Mouse (Mus musculus): ENCODE data around the gene Gm21915. TPM values are rescaled to one million over a fixed set of nuclear protein-coding genes. Genes with fewer than 3 reads are reported as not detected.

Gene Gm21915
- polyA plus RNA-seq, 1 experiment from 2014 or later, result not detected

DNA sequence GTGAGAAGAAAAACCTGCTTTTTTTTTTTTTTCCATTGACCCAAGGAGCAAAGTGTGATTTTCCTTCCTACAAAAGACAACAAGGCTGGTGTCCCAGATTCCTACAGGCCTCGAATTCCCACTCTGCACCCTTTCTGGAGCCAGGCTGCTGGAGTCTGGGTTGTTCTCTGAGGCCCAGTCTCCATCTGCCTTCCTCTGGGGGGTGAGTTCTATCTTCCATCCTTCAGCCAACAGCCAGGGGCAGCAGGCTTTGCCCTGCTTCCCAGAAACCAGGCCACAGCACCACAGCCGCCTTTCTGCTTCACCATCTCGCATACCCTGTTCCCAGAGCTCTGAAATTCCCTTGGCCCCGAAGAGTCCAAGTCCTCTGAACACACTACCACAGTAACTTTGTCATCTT, 25.7 kb downstream of the Gm21915 start:
- Histone ChIP-seq H3K4me3 (no peak overlapping the region), H3K4me2 (replicated peaks) (no peak overlapping the region), H3K27me3 (no peaks in the 10 kb centered on the region), H3K4me1 (peaks cover 40% of the 10 kb centered on the region), H3K27ac (no peak overlapping the region), H3K36me3 (peaks cover 20% of the 10 kb centered on the region), H3K9ac (no peak overlapping the region), H3K9me3 (no peaks in the 10 kb centered on the region)
- 88% methylated on average over 4 of the region's 4 CpGs for WGBS
- no peak for ATAC-seq (ENCODE audit: insufficient number of reproducible peaks, insufficient read depth, low FRiP score, low TSS enrichment)

DNA sequence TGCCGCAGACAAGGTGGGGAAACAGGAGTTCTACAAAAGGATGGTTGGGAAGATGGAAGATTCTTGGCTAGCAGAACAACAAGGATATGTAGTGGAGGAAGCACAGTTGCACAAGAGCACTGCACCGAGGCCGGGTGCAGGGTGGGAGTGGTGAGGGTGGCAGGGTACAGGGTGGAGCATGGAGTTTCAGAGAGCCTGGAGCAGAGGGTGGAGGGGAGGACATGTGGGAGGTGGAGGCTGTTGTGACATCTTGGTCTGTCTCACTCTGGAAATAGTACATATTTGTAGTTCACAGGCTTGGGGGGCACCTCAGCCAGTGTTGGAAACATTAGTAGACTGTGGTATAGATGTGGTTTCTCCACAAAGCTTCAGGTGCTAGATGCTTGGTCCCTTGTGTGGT, 28.8 kb downstream of the Gm21915 start:
- no peak for ATAC-seq (ENCODE audit: insufficient number of reproducible peaks, insufficient read depth, low FRiP score, low TSS enrichment)
- no peak overlapping the region for H3K4me2 ChIP-seq (replicated peaks)
- peaks cover 20% of the 10 kb centered on the region for H3K36me3 ChIP-seq
- no peaks in the 10 kb centered on the region for H3K27me3 ChIP-seq
- H3K9me3 ChIP-seq, result no peaks in the 10 kb centered on the region
- 93% methylated on average over 3 of the region's 3 CpGs for WGBS
- no peak overlapping the region for H3K4me3 ChIP-seq
- peaks cover 15% of the 10 kb centered on the region for H3K4me1 ChIP-seq
- H3K27ac ChIP-seq, result no peak overlapping the region
- H3K9ac ChIP-seq, result no peak overlapping the region

DNA sequence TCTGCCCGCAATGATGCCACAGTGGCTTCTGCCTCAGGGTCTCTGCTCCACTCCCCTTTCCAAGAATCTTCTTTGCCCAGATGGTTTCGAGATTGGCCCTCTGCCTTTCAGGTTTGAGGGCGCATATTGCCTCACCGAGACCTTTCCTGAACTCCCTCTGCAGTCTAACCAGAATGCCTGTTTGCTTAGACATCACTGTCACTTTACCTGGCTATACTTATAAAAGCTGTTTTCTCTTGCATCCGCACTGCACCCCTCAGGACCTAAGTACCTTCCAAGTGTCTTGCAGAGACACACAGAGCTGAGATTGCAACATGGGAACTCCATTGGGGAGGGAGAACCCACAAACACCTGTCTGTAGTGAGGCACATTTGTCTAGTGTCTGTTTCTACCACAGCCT, 29.8 kb downstream of the Gm21915 start:
- Histone ChIP-seq H3K9me3 (no peaks in the 10 kb centered on the region), H3K27me3 (no peaks in the 10 kb centered on the region), H3K36me3 (peaks cover 18% of the 10 kb centered on the region), H3K27ac (no peak overlapping the region), H3K4me3 (no peak overlapping the region), H3K4me1 (peaks cover 15% of the 10 kb centered on the region), H3K9ac (no peak overlapping the region), H3K4me2 (replicated peaks) (no peak overlapping the region)
- no peak for ATAC-seq (ENCODE audit: insufficient number of reproducible peaks, insufficient read depth, low FRiP score, low TSS enrichment)
- 91% methylated on average over 5 of the region's 5 CpGs for WGBS

DNA sequence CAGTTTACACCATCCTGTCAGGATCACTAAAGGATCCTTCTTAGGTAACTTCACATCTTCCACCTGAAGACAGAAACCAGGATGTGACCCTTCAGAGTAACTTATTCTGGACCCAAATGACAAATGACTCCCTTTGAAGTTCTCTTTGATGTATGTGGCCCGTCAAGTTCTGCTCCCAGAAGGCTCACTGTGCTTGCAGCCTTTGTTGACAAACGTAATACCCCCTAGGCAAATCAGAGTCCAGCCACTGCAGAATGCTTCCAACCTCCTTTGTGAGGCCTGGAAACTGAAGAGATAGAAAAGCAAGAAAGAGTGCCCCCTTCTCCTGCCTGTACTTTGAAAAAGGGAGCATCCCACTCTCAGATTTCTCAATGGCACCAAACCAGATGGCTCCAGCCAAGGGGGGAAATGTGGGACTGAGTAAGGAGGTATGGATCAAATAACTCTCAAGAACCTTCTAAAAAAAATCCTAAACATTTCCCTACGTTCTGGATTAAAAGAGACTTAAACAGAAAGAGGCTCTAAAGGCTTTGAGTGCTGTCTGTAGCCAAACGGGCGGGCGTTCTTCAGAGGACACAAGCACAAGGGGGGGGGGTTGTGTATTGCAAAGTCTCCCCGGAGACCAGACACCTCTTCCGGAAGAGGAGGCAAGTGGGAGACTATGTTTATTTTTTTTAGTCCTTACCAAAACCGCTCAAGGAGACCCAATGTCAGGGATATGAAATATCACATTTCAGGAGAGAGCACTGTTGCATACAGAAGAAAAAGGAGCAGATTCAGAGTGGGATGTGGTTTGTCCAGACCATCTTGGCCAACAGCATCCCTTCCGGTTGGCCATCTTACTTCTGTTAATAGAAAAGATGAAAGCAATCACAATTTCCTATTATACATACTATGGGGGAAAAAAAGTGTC, 34.2 kb downstream of the Gm21915 start:
- no peaks in the 10 kb centered on the region for H3K36me3 ChIP-seq
- peak overlapping the region; percentile 65; the same call in 1 of the 2 replicates for H3K27ac ChIP-seq
- no peaks in the 10 kb centered on the region for H3K9me3 ChIP-seq
- H3K9ac ChIP-seq, result no peak overlapping the region
- no peaks in the 10 kb centered on the region for H3K27me3 ChIP-seq
- WGBS, result 20% methylated on average over 10 of the region's 10 CpGs
- no peak overlapping the region for H3K4me3 ChIP-seq
- no peak overlapping the region for H3K4me2 ChIP-seq (replicated peaks)
- H3K4me1 ChIP-seq, result peaks cover 33% of the 10 kb centered on the region
- no peak for ATAC-seq (ENCODE audit: insufficient number of reproducible peaks, insufficient read depth, low FRiP score, low TSS enrichment)

DNA sequence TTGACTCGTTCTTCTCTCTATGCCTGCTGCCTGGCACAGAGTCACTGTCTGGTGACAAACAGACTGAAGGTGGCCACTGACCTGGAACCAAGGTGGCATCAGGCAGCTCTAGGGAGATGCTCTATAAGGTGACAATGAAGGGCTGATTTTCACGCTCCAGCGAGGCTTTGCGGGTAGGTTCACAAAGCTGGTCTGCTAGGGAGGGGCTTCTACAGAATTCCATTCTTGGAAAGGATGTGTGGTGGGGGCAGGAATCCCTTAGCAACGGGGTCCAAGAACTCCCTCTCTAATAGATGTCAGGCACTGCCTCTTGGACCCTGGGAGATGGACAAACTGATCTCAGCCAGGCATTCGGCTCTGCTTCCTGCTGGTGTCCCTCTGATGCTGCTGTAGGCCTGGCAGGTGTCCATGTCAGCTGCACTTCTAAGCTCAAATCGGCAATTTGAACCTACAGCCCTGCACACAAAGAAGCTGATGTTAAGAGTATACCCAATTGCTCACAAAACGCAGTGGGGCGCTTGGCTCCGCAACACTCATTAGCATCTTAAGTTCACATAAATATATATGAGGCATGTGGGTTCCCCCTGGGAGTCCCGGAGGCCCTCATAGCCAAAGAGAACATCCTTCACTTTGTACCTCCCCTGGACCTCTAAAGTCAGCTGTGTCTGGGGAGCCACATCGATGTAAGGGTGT, 38.2 kb downstream of the Gm21915 start:
- H3K4me3 ChIP-seq, result no peak overlapping the region
- no peaks in the 10 kb centered on the region for H3K9me3 ChIP-seq
- 0 out of 2 replicates have a peak, but pooled peaks cover 5% of the 10 kb centered on the region for H3K36me3 ChIP-seq
- no peak overlapping the region for H3K9ac ChIP-seq
- WGBS, result 60% methylated on average over 12 of the region's 12 CpGs
- no peak; the same call in 1 of the 2 replicates for ATAC-seq (ENCODE audit: insufficient number of reproducible peaks, insufficient read depth, low FRiP score, low TSS enrichment)
- H3K4me2 ChIP-seq (replicated peaks), result no peak overlapping the region
- H3K27ac ChIP-seq, result peak overlapping the region; percentile 50
- H3K27me3 ChIP-seq, result no peaks in the 10 kb centered on the region
- peaks cover 33% of the 10 kb centered on the region for H3K4me1 ChIP-seq

DNA sequence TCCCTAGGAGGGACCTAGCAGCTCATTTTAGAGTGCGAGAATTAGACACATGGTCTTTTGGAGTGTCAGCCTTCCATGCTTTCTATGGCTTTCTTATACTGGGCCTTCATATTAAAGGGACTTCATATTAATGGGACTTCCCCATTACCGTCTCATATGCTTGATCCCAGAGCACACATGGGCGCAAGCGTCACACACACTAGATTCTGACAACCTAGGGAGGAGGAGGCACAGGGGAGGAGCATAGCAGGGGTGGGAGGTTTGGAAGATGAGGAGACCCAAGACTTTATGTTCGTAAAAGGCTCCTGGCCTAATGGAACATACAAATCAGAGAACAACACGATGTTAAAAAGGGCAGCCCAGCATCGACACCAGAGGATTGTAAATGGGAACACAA, 38.7 kb downstream of the Gm21915 start:
- no peak overlapping the region for H3K4me3 ChIP-seq
- WGBS, result 83% methylated on average over 7 of the region's 7 CpGs
- no peaks in the 10 kb centered on the region for H3K27me3 ChIP-seq
- no peaks in the 10 kb centered on the region for H3K9me3 ChIP-seq
- H3K36me3 ChIP-seq, result 0 out of 2 replicates have a peak, but pooled peaks cover 5% of the 10 kb centered on the region
- no peak for ATAC-seq (ENCODE audit: insufficient number of reproducible peaks, insufficient read depth, low FRiP score, low TSS enrichment)
- H3K4me1 ChIP-seq, result peaks cover 30% of the 10 kb centered on the region
- H3K4me2 ChIP-seq (replicated peaks), result no peak overlapping the region
- no peak overlapping the region for H3K9ac ChIP-seq
- H3K27ac ChIP-seq, result peak overlapping the region; percentile 50; the same call in 1 of the 2 replicates

DNA sequence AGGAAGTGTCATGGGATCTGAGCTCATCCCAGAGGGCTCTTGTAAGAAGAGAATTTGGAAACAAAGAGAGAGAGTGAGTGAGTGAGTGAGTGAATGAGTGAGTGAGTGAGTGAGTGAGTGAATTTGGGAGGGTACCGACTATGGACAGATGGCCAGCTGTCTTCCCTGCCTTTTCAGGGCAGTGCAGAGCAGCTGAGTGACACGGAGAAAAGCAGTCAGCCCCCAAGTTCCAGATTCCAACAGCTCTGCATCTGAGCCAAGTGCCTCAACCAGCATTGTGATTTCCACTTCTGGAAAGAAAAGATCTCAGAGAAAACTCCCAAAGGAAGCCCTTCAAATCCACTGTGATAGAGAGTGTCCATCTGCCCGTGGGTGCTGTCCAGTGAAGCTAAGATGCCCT, 39.2 kb downstream of the Gm21915 start:
- Histone ChIP-seq H3K27me3 (no peaks in the 10 kb centered on the region), H3K4me2 (replicated peaks) (no peak overlapping the region), H3K27ac (peak overlapping the region; percentile 25; the same call in 1 of the 2 replicates), H3K9me3 (no peaks in the 10 kb centered on the region), H3K36me3 (0 out of 2 replicates have a peak, but pooled peaks cover 5% of the 10 kb centered on the region), H3K4me1 (peaks cover 25% of the 10 kb centered on the region), H3K4me3 (no peak overlapping the region), H3K9ac (no peak overlapping the region)
- WGBS, result 77% methylated on average over 3 of the region's 3 CpGs
- ATAC-seq (ENCODE audit: insufficient number of reproducible peaks, insufficient read depth, low FRiP score, low TSS enrichment), result no peak

DNA sequence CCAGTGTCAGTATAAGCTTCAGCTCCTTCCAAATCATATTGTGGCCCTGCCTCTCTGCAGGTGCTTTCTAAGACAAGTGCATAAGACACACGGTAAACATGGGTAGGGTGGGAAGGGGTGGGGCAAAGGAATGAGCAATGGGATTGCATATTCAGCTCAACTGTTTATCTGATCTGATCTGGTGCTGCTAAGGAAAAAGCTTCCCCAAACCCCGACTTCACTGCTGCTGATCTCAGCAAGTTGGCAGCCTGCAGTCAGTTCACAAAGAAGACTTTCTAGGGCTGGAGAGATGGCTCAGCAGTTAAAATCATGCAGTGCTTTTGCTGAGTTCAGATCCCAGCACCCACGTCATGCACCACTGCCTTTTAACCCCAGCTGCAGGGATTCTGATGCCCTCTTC, 39.6 kb downstream of the Gm21915 start:
- Histone ChIP-seq H3K9me3 (no peaks in the 10 kb centered on the region), H3K27ac (no peak overlapping the region), H3K36me3 (0 out of 2 replicates have a peak, but pooled peaks cover 5% of the 10 kb centered on the region), H3K9ac (no peak overlapping the region), H3K4me2 (replicated peaks) (no peak overlapping the region), H3K27me3 (no peaks in the 10 kb centered on the region), H3K4me1 (peaks cover 21% of the 10 kb centered on the region), H3K4me3 (no peak overlapping the region)
- WGBS, result 63% methylated on average over 3 of the region's 3 CpGs
- no peak for ATAC-seq (ENCODE audit: insufficient number of reproducible peaks, insufficient read depth, low FRiP score, low TSS enrichment)

DNA sequence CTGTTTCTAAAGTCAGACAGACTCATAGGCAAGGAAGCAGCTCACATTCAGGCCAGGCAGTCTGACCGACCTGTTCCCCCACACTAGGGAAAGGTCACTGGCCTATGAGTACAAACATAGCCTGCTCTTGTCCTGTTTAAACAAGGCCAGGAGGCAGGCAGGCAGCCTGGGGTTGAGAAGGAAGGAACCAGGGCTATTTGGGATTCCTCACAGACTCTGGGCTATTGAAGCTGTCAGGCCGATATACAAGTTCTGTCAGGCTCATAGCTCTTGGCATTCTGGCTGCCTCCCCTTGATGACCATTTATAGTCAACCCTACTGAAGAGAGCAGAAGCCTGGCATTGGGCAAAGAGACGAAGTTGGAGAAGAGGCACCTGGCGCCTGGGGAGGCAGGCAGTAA, 41.2 kb downstream of the Gm21915 start:
- Histone ChIP-seq H3K27me3 (no peaks in the 10 kb centered on the region), H3K9ac (no peak overlapping the region), H3K4me2 (replicated peaks) (no peak overlapping the region), H3K9me3 (no peaks in the 10 kb centered on the region), H3K27ac (no peak overlapping the region), H3K36me3 (0 out of 2 replicates have a peak, but pooled peaks cover 5% of the 10 kb centered on the region), H3K4me3 (no peak overlapping the region), H3K4me1 (peaks cover 21% of the 10 kb centered on the region)
- 55% methylated on average over 4 of the region's 4 CpGs for WGBS
- no peak for ATAC-seq (ENCODE audit: insufficient number of reproducible peaks, insufficient read depth, low FRiP score, low TSS enrichment)

DNA sequence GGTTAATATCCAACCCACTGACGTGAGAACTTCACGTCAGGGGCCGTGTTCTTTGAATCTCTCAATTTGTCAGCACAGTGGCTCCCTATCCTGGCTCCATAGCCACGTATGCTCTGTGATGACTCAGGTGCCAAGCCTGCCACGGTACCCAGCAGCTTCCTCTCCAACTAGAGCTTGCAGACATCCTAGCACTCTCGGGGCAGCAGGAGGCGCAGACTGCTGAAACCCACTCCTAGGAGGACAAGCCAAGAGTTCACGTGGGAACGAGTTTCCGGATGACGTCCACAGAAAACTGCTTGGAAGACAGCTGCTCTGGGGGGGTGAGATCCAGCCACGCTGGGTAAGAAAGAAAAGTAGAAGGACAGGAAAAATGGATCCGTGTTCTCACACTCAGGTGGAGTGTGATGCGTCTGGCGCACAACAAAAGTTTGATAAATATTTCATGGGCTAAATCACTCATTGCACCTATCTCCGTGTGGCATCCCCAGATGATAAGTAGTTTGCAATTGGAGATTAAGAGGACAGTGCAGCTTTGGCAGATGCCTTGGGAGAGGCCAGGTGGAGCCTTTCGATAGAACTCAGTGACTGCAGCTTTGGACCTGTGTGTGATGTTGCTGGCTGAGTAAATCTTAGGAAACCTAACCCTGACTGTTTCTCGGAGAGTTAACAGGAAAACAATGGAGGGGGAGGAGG, 46.9 kb downstream of the Gm21915 start:
- peaks cover 6% of the 10 kb centered on the region; the same call in 1 of the 2 replicates for H3K36me3 ChIP-seq
- H3K27ac ChIP-seq, result peak overlapping the region; percentile 75
- H3K4me1 ChIP-seq, result peaks cover 19% of the 10 kb centered on the region
- no peak overlapping the region for H3K4me3 ChIP-seq
- WGBS, result 62% methylated on average over 18 of the region's 18 CpGs
- H3K9me3 ChIP-seq, result no peaks in the 10 kb centered on the region
- no peak for ATAC-seq (ENCODE audit: insufficient number of reproducible peaks, insufficient read depth, low FRiP score, low TSS enrichment)
- H3K4me2 ChIP-seq (replicated peaks), result no peak overlapping the region; the same call in 1 of the 2 replicates
- H3K9ac ChIP-seq, result no peak overlapping the region
- H3K27me3 ChIP-seq, result no peaks in the 10 kb centered on the region

DNA sequence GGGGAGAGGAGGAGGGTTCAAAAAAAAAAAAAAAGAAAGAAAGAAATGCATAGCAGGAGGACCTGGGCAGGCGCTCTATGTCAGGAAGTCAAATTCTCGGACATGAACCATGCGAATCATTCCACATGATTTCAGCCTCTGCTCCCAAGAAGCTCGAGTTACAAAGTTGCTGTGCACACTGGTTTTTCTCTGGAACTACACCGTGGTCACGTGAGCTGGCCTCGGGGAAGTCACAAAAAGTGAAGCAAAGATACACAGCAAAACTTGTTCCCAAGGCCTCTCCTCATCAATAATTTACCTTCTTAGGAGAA, 47.4 kb downstream of the Gm21915 start:
- WGBS, result 5% methylated on average over 7 of the region's 7 CpGs
- no peak; the same call in 1 of the 2 replicates for ATAC-seq (ENCODE audit: insufficient number of reproducible peaks, insufficient read depth, low FRiP score, low TSS enrichment)
- Histone ChIP-seq H3K4me2 (replicated peaks) (no peak overlapping the region), H3K9me3 (no peaks in the 10 kb centered on the region), H3K4me3 (no peak overlapping the region), H3K27ac (peak overlapping the region; percentile 75; the same call in 1 of the 2 replicates), H3K36me3 (peaks cover 6% of the 10 kb centered on the region; the same call in 1 of the 2 replicates), H3K9ac (no peak overlapping the region), H3K27me3 (no peaks in the 10 kb centered on the region), H3K4me1 (peaks cover 19% of the 10 kb centered on the region)
